Mouse (Mus musculus) testis, adult 2 months (tissue): ENCODE data around the gene Pde4d. TPM values are rescaled to one million over a fixed set of nuclear protein-coding genes. Genes with fewer than 3 reads are reported as not detected.

Source experiments
- H3K27ac ChIP-seq: fragments of 200-500 bp; 2 replicates; pipeline ENCODE4 v1.5.1; 2012; ENCODE audit warnings: low read depth, low read length; ENCODE audit not compliant: control insufficient read depth, insufficient read depth
- H3K27me3 ChIP-seq: fragments of 200-500 bp; 2 replicates; pipeline ENCODE4 v1.6.1; 2012; ENCODE audit warnings: mild to moderate bottlenecking, low read length, moderate library complexity; ENCODE audit not compliant: control insufficient read depth, insufficient read depth
- H3K36me3 ChIP-seq: fragments of 200-500 bp; 2 replicates; pipeline ENCODE4 v1.6.1; 2012; ENCODE audit warnings: mild to moderate bottlenecking, low read length; ENCODE audit not compliant: control insufficient read depth, insufficient read depth
- H3K4me1 ChIP-seq: fragments of 200-500 bp; 2 replicates; pipeline ENCODE4 v1.6.1; 2012; ENCODE audit warnings: low read length; ENCODE audit not compliant: control insufficient read depth, insufficient read depth
- H3K4me3 ChIP-seq: fragments of 200-500 bp; 2 replicates; pipeline ENCODE4 v1.5.1; 2012; ENCODE audit warnings: low read depth, mild to moderate bottlenecking, low read length, moderate library complexity, mixed read lengths; ENCODE audit not compliant: control insufficient read depth
- CTCF ChIP-seq: fragments of 200-500 bp; IDR thresholded peaks from 2 replicates; pipeline ENCODE4 v1.5.1; 2012; ENCODE audit warnings: low read depth, mild to moderate bottlenecking, inconsistent platforms, low read length, moderate library complexity; ENCODE audit not compliant: control insufficient read depth, insufficient read depth, insufficient replicate concordance
- POLR2A ChIP-seq: fragments of 200-500 bp; IDR thresholded peaks from 2 replicates; pipeline ENCODE4 v1.6.1; 2012; ENCODE audit warnings: low read depth, mild to moderate bottlenecking, inconsistent platforms, low read length, moderate library complexity; ENCODE audit not compliant: control insufficient read depth
- polyA plus RNA-seq: library from polyadenylated mRNA; depleted of rRNA; stranded (reverse); fragments of >200 nt; gene quantifications from 2 replicates; pipeline ENCODE4 v1.2.3, GENCODE M21; 2012

Gene Pde4d
- polyA plus RNA-seq, 1 experiment = 2.1 TPM

- H3K4me1 ChIP-seq = peaks cover 2% of the 10 kb centered on the region; the same call in 1 of the 2 replicates
- no peaks in the 10 kb centered on the region for H3K27me3 ChIP-seq
- no peak overlapping the region for H3K27ac ChIP-seq
- no peak for TF ChIP-seq POLR2A
- TF ChIP-seq CTCF = no peak
- H3K4me3 ChIP-seq = no peak overlapping the region
- no peaks in the 10 kb centered on the region for H3K36me3 ChIP-seq
Measured at GRCm38 (mm10) chr13:109684985-109685295, 1235.2 kb downstream of the Pde4d start.

- no peaks in the 10 kb centered on the region for H3K36me3 ChIP-seq
- no peak for TF ChIP-seq CTCF
- no peak for TF ChIP-seq POLR2A
- H3K27me3 ChIP-seq = no peaks in the 10 kb centered on the region
- H3K4me1 ChIP-seq = peaks cover 2% of the 10 kb centered on the region; the same call in 1 of the 2 replicates
- H3K27ac ChIP-seq = no peak overlapping the region
- H3K4me3 ChIP-seq = peak overlapping the region; percentile 65
Measured at GRCm38 (mm10) chr13:109685296-109686115, 1235.8 kb downstream of the Pde4d start.

- Histone ChIP-seq H3K27me3 (no peaks in the 10 kb centered on the region), H3K4me3 (no peak overlapping the region), H3K36me3 (no peaks in the 10 kb centered on the region), H3K27ac (no peak overlapping the region), H3K4me1 (peaks cover 2% of the 10 kb centered on the region; the same call in 1 of the 2 replicates)
- no peak for TF ChIP-seq POLR2A
- TF ChIP-seq CTCF = no peak
Measured at GRCm38 (mm10) chr13:109686116-109686876, 1236.5 kb downstream of the Pde4d start.

- Histone ChIP-seq H3K4me1 (peaks cover 2% of the 10 kb centered on the region; the same call in 1 of the 2 replicates), H3K27ac (no peak overlapping the region), H3K36me3 (no peaks in the 10 kb centered on the region), H3K27me3 (no peaks in the 10 kb centered on the region), H3K4me3 (no peak overlapping the region)
- TF ChIP-seq POLR2A = no peak
- TF ChIP-seq CTCF = no peak
Measured at GRCm38 (mm10) chr13:109686906-109687305, 1237.2 kb downstream of the Pde4d start.

GRCm38 (mm10) chr13:109688195-109688594 lies 1238.4 kb downstream of the Pde4d start:
- H3K27ac ChIP-seq = no peak overlapping the region
- peaks cover 2% of the 10 kb centered on the region; the same call in 1 of the 2 replicates for H3K4me1 ChIP-seq
- H3K27me3 ChIP-seq = no peaks in the 10 kb centered on the region
- TF ChIP-seq CTCF = no peak
- TF ChIP-seq POLR2A = no peak
- no peaks in the 10 kb centered on the region for H3K36me3 ChIP-seq
- H3K4me3 ChIP-seq = no peak overlapping the region

GRCm38 (mm10) chr13:109689176-109689575 lies 1239.4 kb downstream of the Pde4d start:
- no peaks in the 10 kb centered on the region for H3K27me3 ChIP-seq
- no peak overlapping the region for H3K27ac ChIP-seq
- no peak overlapping the region for H3K4me3 ChIP-seq
- H3K4me1 ChIP-seq = peaks cover 2% of the 10 kb centered on the region; the same call in 1 of the 2 replicates
- no peak for TF ChIP-seq CTCF
- TF ChIP-seq POLR2A = no peak
- no peaks in the 10 kb centered on the region for H3K36me3 ChIP-seq

GRCm38 (mm10) chr13:109690558-109690957 lies 1240.8 kb downstream of the Pde4d start:
- TF ChIP-seq POLR2A (no peak), CTCF (no peak)
- H3K4me1 ChIP-seq = no peaks in the 10 kb centered on the region
- H3K27me3 ChIP-seq = no peaks in the 10 kb centered on the region
- no peaks in the 10 kb centered on the region for H3K36me3 ChIP-seq
- no peak overlapping the region for H3K4me3 ChIP-seq
- H3K27ac ChIP-seq = no peak overlapping the region
